Mouse (Mus musculus): ENCODE measurements around the gene Atmin. TPM values are rescaled to one million over a fixed set of nuclear protein-coding genes. Genes with fewer than 3 reads are reported as not detected.
A peak's percentile ranks its signal among the peaks of the same experiment; 100 is the strongest.

The Atmin gene
- total RNA-seq (2021) = 10 to 100 TPM; 23.6 to 23.7 TPM
- polyA plus RNA-seq (2012; rRNA removed) = 10.1 and 10.4 TPM in 2 replicates
- long read RNA-seq, full-length matches to known transcripts = 11 of 14 reads
- long read RNA-seq, partial matches to known transcripts = 0 of 14 reads
- long read RNA-seq, other reads (novel, unspliced or antisense) = 3 of 14 reads

- DNase-seq = peak; percentile 93
These were observed at the start of gene Atmin for GRCm38 (mm10) chr8:116943161-116943554. Atmin (plus strand) TSS chr8:116943393.

- no peak for DNase-seq
These were observed 49.3 kb upstream of the Atmin start for GRCm38 (mm10) chr8:116893938-116894337.

GRCm38 (mm10) chr8:116895521-116895920 is 47.7 kb upstream of the Atmin start:
- no peak for DNase-seq

- DNase-seq = peak; percentile 70
These were observed 38.5 kb upstream of the Atmin start for GRCm38 (mm10) chr8:116904736-116905135.

GRCm38 (mm10) chr8:116905252-116905651 is 37.9 kb upstream of the Atmin start:
- no peak for DNase-seq

GRCm38 (mm10) chr8:116905836-116906235 is 37.4 kb upstream of the Atmin start:
- no peak for DNase-seq

- peak; percentile 87 for DNase-seq
These were observed 22.2 kb upstream of the Atmin start for GRCm38 (mm10) chr8:116921005-116921336.

GRCm38 (mm10) chr8:116921337-116922059 is 21.7 kb upstream of the Atmin start, which contains the start of the genes Cmc2 and Cenpn:
Cmc2 (minus strand) TSS chr8:116921455.
Cenpn (plus strand) TSS chr8:116921730.
- peak; percentile 93 for DNase-seq

- DNase-seq = no peak
These were observed 21.0 kb upstream of the Atmin start for GRCm38 (mm10) chr8:116922060-116922757.

GRCm38 (mm10) chr8:116923526-116923925 is 19.7 kb upstream of the Atmin start:
- no peak for DNase-seq

- peak; percentile 46 for DNase-seq
These were observed 15.3 kb upstream of the Atmin start for GRCm38 (mm10) chr8:116927880-116928279.

- no peak for DNase-seq
These were observed 14.6 kb upstream of the Atmin start for GRCm38 (mm10) chr8:116928588-116928987.

GRCm38 (mm10) chr8:116934976-116935375 is 8.2 kb upstream of the Atmin start:
- no peak for DNase-seq

GRCm38 (mm10) chr8:116935506-116935905 is 7.7 kb upstream of the Atmin start:
- DNase-seq = no peak

- no peak for DNase-seq
These were observed 722 bp upstream of the Atmin start for GRCm38 (mm10) chr8:116942284-116943058.

GRCm38 (mm10) chr8:116943555-116944384 is 577 bp downstream of the Atmin start:
- DNase-seq = peak; percentile 48

- DNase-seq = no peak
These were observed 1.1 kb downstream of the Atmin start for GRCm38 (mm10) chr8:116944385-116944696.

GRCm38 (mm10) chr8:116945169-116945910 is 2.1 kb downstream of the Atmin start:
- no peak for DNase-seq

GRCm38 (mm10) chr8:116946268-116946838 is 3.2 kb downstream of the Atmin start:
- no peak for DNase-seq

GRCm38 (mm10) chr8:116946851-116947250 is 3.7 kb downstream of the Atmin start:
- DNase-seq = no peak

- DNase-seq = no peak
These were observed 4.4 kb downstream of the Atmin start for GRCm38 (mm10) chr8:116947589-116947988.
